Mouse (Mus musculus) forelimb bud, embryonic 11.5 days (tissue): Measurements from ENCODE around the gene Gm20671.
A peak's percentile ranks its signal among the peaks of the same experiment; 100 is the strongest.
"Not testable (repeated sequence)": the region's sequence is repeated elsewhere in the genome, so short reads cannot be mapped to it uniquely, and the experiment has no call there.

Source experiments
- DNase-seq: peaks from one replicate; pipeline ENCODE4 v3.0.0-alpha.2; 2012; ENCODE audit warnings: low read depth, low spot score

The Gm20671 gene

DNA sequence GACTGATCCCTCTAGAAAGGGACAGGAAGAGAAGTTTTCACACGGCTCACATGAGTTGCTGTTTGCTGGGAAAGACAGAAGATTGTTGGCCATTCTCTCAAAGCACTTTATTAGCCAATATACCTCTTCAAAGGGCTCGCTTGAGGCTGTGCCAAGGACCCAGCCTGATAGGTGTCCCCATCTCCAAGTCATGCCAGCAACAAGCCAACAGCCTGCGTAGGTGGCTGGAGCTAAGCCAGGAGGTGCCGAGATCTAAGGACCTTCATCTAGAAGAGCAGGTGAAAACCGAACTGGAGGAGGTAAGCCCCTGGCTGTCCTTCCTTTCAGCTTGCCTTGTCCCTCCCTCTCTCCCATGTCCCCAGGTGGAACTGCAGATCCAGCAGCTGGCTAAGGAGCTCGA is 91.1 kb downstream of the Gm20671 start:
- no peak for DNase-seq

DNA sequence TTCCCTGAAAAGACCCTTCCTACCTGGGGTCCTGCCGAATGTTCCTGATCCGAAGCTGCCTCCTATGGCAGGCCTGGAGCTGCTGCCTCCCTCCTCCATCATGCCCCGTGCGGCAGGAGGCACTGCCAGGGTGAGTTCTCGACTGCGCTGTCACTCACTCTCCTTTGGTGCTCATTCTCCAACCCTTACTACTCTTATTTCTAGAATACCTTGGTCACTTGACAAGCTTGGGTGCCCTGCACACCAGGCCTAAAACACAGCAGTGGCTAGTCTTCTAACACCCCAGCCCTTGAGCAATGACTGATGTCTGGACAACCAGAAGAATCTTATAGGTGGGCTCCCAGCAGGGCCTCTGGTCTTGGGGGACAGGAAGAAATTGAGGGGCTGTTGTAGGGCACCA is 93.0 kb downstream of the Gm20671 start:
- not testable (repeated sequence) for DNase-seq

DNA sequence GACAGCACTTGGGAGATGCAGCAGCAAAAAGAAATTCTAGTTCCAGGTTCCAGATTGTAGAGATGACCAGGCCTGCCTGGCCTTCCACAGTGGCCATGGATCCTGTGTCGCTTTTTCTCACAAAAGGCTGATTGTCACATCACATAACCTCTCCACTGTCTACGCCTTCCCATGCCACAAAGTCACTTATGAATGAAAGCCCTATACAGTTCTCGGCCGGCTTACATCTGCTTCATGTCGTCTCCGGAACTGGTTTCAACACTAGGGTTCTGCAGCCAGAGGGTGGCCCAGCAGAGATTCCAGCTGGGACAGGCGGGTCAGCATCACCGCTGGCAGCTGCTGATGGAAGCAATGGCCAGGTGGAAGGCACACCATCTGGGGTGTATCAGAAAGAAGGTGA is 98.1 kb downstream of the Gm20671 start:
- DNase-seq: no peak

DNA sequence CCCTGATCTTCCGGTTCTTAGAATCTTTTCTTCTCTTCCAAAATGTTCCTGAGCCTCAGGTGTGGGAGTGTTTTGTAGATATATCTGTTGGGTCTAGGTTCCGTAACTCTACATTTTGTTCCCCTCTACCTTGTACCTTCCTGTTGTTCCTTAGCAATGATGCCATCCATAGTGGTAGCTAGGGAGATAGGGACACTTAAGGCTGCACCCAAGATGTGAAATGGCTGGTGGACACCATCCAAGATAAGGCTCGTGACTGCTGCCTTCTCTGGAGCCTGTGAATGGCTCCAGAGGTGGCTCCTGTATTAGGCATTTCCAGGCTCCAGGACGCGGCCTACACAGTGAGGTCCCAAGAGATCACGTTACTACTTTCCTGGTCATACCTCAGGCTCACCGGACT is 98.6 kb downstream of the Gm20671 start:
- no peak for DNase-seq

DNA sequence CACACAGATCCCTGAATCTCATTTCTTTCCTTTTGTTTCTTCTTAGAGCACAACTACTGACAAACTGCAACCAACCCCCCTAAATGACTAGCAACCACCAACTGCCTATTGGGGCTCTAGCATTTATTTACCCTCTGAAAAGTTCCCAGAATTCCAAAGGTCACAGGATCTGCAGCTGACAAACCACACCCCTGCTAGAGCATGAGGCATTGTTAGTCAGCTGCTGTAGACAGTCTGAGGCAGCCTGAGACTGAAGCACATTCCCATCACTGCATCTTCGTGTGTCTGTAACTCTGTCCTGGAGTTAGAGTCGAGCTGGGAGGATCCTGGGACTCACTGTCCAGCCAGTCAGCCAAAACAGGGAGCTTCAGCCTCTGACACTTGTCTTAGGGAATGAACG is 101.5 kb downstream of the Gm20671 start:
- DNase-seq: not testable (repeated sequence)

DNA sequence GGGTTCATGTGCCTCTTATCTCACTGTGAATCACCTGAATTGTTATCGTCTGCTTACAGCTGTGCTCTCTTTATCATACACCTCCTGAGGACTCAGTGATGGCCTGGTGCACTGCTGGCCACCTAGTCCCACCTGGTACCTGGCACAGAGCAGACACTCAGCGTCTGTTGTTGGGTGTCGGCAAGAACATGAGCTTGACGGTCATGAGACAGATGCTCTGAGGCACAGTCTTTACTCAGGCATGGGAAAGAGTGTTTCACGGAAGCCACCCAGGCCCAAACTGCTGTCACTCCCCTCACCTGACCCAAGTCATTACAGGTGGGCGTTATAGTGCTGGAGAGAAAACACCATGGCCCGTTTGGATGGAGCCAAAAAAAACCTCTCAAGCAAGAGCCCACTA is 102.9 kb downstream of the Gm20671 start:
- no peak for DNase-seq

DNA sequence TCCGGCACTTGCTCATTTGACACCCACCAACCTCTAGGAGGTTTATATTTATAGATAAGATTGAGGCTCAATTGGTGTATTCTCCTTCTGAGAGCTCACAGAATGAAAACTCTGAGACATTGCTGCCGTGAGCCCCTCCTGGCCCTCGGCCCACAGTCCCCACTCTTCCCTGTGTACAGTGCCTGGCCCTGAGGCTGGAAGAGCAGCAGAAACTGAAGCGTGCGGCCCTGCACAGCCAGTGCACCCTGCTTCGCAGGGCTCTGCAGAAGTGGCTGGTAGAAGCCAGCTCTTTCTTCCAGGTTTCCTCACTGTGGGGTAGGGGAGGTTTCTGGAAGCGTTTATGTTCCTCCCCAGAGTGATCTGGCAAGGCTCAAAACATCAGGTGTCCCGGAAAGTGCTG is 104.2 kb downstream of the Gm20671 start:
- not testable (repeated sequence) for DNase-seq

DNA sequence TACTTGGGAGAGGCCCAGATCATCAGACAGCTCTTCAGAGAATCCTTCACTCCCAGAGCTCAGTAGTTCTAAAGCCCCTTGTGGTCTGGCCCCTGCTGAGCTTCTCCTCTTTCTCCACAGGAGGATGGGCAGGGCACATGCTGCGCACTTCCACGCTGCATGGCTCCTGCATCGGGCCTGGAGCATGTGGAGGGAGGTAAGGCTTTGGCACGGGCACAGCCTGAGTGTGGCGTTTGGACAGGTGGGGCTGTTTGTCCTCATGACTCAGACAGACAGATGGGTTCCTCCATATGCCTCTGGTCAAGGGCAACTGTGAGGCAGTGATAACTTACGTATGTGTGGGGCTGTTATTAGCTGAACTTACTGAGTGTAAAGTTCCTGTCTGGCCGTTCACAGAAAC is 104.6 kb downstream of the Gm20671 start:
- DNase-seq: no peak

DNA sequence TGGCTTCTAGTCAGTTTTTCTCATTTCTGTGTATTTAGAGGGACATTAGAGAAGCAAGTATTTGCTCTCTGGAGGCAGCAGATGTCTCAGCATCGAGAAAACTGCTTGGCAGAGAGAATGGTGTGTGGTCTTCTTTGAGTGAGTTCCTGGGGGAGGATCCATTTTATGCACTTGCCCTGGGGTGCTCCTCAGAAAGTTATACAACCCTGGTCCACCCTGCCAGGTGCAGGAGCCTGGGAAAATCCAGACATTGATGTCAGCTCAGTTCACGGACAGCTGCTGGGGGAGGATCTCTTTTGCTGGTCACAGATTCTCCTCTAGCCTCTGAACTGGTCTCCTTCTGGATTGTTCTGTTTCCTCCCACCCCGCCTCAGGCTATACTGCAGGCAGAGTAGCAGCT is 105.6 kb downstream of the Gm20671 start:
- DNase-seq: no peak

DNA sequence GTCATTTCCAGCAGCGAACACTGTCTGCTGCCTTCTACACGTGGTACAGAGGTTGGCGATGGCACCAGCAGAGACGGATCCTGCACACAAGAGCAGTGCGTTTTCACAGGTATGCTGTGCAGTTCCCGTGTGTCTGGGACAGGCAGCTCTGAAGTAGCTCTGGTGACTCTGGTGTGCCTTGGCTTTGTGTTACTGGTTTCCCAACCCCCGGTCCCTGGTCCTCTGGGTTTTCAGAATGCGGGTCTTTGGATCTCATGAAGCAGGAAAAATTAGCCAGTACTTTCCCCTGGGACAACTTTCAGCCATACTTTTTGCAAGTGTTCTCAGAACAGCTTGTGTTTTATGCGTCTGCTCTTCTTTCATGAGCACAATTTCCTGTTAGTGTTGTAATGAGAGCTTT is 106.5 kb downstream of the Gm20671 start:
- DNase-seq: no peak

DNA sequence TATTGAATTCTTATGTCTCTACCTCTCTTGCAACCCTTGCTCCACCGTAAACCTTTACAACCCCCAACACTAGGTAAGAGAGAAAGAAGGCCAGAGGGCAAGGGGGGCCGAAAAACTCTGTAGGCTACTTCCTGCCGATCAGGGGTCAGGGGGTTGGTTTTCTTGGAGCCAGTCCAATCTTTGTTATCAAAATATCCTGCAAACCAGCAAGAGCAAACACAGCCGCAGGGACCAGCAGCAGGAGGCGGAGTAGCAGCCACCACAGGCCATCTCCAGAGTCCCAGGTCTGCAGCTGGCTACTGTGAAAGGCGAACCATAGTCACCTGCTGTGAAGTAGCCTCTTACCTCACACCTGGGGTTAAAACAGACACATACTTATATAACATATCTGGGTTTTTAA is 108.0 kb downstream of the Gm20671 start:
- no peak for DNase-seq

DNA sequence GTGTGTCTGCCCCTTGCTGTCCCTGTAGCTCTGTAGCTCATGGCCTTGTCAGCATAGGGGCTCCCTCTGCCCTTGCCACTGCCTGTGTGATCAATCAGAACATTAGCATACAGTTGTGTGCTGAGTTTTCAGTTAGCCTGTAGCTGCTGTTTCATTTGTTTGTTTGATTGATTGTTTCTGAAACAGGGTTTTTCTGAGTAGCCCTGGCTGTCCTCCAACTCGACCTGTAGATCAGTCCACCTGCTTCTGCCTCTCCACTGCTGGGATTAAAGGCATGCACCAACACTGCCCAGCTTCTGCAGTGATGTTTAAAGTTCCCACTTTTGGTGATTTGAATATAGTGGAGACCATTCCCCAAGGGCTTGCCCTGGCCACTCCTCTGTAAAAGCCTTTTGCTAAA is 109.2 kb downstream of the Gm20671 start:
- DNase-seq: no peak

DNA sequence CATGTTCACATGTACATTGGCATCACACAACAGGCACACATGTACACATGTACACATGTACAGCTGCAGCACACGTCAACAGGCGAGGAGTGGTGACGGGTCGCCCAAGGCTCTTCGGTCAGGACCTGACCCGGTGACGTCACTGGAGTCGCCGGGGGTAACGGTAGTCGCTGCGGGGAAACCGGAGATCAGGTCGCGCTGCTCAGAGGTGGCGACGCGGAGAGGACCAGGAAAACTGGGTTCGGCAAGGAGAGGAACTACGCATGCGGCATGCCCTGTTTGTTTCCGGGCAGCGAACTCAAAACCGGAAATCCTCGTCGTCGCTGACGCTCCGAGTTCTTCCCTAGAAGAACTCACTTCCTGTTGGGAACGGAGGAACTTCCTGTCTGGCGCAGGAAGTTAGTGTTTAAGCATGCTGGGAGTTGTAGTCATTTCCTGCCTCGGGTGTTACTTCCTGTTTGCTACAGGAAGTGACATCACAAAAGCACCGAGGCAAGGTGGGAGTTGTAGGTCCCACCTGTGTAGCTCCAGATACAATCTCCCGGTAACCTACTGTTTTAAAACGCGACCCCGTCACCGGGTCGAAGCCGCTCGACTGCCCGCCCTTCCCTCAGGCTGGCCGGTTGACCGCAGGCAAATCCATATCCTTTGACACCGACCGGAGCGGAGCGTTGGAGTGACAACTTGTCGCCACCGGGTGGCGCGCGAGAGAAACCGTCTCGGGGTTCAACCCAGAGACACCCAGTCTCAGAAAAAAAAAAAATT is 113.0 kb downstream of the Gm20671 start:
- DNase-seq: peak; percentile 99

DNA sequence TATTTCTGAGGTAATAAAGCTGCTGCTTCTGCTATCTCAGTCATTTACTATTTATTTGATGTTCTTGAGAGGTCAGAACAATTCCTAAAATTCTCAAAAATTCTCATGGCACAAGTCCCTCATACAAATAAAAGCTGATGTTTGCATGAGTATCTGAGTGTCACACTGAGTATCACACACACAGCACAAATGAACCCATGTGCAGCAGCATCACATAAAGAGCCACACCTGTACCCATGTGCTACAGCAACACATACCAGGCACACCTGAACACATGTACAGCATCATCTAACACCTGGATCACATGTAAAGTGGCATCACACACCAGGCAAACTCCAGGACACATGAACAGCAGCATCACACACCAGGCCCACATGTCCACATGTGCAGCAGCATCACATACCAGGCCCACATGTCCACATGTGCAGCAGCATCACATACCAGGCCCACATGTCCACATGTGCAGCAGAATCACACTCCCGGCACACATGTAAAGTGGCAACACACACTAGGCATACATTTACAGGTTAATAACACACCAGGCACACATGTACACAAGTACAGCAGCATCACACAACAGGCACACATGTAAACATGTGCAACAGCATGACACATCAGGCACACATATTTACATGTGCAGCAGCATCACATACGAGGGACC is 113.7 kb downstream of the Gm20671 start:
- peak; percentile 78 for DNase-seq

DNA sequence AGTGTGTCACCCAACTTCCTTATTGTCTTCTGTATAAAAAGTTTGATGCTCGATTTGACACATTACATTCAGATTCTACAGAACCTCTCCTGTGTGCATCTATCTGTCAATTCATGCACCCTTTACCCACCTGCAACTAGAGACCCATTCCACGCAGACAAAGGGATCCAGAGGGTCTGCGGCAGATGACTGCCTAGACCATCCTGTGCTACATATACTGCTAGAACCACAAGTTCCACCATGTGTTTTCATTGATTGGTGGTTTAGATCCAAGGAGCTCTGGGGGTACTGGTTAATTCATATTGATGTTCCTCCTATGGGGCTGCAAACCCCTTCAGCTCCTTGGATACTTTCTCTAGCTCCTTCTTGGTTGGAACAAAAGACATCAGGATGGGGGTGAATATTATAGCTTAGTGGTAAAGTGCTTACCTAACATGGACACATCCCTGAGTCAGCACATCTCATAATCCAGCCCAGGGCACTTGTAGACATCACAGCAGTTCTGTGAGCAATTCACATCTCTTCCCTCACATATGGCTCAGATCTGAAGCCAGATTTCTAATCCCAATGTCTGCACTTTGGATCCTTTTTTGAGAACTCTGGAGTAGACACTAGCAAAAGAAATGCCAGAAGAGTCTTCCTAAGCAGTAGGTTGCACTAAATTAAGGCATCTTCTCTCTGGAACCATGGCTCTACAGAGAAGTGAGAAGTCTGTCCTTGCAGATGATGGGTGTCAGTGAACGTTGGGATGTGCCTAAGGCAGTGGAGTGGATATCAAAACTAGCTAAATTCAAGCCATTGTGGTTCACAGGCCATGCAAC is 114.5 kb downstream of the Gm20671 start:
- DNase-seq: peak; percentile 67

DNA sequence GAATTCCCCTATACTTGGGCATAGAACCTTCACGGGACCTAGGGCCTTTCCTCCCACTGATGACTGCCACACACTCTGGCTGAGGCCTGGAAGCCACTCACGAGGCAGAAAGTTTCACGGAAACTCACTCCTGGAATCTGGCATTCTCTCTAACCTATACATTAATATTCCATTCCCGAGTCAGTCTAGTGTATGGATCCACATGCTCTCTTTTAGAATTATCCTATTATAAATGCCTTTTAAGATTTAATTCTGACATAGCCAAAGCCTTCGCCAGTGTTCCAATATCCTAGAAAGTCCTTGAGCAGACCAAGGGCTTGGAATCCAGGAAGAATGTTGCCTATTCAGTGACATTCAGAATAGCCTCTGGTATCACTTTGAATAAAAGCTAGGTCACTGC is 115.4 kb downstream of the Gm20671 start:
- DNase-seq: no peak

DNA sequence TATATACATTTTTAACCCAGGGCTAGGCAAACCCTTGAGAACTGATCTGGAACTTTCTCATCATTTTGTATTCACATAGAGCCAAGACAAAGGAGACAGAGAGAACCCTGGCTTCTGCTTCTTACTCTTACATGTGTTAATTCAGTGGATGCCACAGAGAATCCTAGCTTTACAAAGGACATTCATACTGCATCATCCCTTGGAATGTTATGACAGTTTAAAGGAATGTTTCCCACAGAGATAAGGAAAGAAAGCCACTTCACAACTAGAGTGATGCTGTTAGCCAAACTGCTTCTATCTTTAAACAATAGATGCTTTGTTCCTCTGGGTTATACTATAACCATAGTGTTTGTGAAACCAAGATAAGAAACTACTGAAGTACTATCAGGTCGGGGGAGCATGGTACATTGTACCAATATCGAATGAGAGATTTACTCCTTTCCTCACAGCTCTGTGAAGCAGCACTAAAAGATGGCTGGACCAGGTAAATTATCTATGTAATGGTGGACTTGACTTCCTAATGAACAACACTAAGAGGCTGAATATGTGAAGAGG is 120.6 kb downstream of the Gm20671 start:
- no peak for DNase-seq

DNA sequence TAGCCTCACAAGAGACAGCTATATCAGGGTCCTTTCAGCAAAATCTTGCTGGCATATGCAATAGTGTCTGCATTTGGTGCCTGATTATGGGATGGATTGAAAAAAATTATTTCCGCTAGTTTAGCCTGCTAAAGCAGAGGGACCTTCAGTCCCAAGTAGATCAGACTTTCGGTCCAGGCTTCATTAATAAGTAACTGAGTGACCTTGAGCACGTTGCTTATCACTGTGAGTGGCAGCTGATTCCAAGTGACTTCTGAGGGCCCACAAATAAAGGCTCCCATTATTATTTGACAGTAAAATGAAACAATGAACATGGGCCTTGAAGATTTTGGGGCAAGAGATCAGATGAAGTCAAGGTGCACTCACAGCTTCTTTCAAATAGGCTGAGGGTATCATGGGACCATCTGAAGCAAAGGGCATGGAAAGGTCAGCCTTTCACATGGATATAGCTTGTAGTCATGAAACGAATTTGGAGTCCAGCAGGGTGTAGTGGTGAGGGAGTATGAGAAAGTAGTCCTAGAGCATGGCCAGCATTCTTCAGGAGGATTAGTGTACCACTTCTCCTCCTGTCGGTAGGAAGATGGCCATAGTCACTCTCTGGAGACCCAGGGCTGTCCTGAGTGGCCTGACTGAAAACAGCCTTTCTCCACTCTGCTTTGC is 129.6 kb downstream of the Gm20671 start:
- no peak for DNase-seq

DNA sequence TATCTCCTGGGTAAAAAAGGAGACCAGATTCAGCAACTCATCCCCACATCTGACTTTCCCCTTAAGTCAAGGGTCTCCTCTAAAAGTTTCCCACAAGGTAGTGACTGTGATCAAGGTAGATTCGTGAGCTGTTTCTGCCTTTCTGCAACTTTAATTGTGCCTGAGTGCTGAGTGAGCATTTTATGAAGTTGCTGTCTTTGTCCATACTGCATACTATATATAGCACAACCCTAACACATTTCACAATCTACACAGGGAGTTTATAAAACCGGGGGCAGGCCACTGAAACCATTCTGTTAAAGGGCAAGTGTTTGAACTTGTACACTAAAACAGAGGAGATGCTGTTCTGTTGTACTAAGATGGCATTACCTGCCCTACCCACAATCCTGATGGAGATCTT is 133.5 kb downstream of the Gm20671 start:
- DNase-seq: no peak
